Mouse (Mus musculus): ENCODE measurements around the gene Crebzf. TPM values are rescaled to one million over a fixed set of nuclear protein-coding genes. Genes with fewer than 3 reads are reported as not detected.

Gene Crebzf
- 26.2 and 35.0 TPM in 2 replicates for polyA plus RNA-seq (2015; fragmentation: Nextera tagmentation; extraction: Ambion mirVana)

DNA sequence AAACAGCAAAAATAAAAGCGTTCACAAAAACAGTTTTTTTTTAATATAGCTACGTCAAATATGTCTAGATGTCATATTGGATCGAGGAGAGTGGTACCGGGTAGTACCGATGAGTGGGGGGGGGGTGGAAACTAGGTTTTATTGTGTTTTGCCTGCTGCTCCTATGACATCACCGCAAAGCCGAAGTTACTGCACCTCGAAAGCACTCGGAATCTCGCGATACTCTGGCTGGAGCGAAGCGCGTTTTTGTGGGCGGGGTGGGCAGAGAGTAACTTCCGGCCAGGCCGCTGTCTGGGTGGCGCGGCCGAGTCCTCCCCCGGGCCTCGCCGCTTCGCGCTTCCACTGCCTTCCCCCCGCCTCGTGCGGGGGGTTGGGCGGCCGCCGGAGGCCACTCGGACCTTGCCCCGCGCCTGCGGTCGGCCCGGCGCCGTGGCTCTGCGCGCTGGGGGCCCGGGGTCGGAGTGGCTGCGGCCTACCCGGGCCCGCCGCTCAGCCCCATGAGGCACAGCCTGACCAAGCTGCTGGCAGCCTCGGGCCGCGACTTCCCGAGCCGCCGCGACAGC lies at the start of gene Crebzf:
Gene Crebzf (plus strand): TSS at position 212 of the 563 bp plus-strand sequence.
- peak within 1 kb of the TSS; percentile 96 for H3K4me3 ChIP-seq (replicated peaks)
- WGBS: under 1% methylated on average over 33 of the region's 54 CpGs
- H3K4me1 ChIP-seq (replicated peaks): no peaks in the 10 kb centered on the region
- no peaks in the 10 kb centered on the region for H3K27me3 ChIP-seq (replicated peaks)
- H3K27ac ChIP-seq: peak within 1 kb of the TSS; percentile 100
- H3K36me3 ChIP-seq: no peaks in the 10 kb centered on the region
- peak within 1 kb of the TSS; percentile 65 for H3K4me2 ChIP-seq (replicated peaks)
- ATAC-seq: peak; percentile 97
- no peaks in the 10 kb centered on the region for H3K9me3 ChIP-seq
- H3K9ac ChIP-seq: peak within 1 kb of the TSS; percentile 99

DNA sequence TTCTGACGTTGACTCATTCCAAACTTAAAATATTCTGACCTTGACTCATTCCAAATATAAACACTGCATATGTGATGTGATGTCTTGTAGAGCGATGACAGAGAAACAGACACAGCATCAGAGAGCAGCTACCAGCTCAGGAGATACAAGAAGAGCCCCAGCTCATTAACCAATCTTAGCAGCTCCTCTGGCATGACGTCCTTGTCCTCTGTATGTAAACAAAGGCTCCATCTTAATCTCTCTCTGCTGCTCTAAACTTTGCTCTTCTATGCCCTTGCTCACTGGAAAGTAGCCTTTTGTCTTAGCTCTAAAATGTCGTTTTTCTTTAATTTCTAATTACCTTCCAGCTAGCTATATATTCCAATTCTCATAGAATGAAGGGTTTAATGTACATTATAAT lies 47.5 kb upstream of the Crebzf start:
- H3K4me3 ChIP-seq (replicated peaks): no peak overlapping the region
- no peaks in the 10 kb centered on the region for H3K36me3 ChIP-seq
- no peak overlapping the region for H3K9ac ChIP-seq
- no peak for ATAC-seq
- 31% methylated on average over 4 of the region's 4 CpGs for WGBS
- no peaks in the 10 kb centered on the region for H3K4me1 ChIP-seq (replicated peaks)
- no peaks in the 10 kb centered on the region for H3K9me3 ChIP-seq
- H3K27me3 ChIP-seq (replicated peaks): no peaks in the 10 kb centered on the region
- no peak overlapping the region for H3K27ac ChIP-seq
- no peak overlapping the region for H3K4me2 ChIP-seq (replicated peaks)

DNA sequence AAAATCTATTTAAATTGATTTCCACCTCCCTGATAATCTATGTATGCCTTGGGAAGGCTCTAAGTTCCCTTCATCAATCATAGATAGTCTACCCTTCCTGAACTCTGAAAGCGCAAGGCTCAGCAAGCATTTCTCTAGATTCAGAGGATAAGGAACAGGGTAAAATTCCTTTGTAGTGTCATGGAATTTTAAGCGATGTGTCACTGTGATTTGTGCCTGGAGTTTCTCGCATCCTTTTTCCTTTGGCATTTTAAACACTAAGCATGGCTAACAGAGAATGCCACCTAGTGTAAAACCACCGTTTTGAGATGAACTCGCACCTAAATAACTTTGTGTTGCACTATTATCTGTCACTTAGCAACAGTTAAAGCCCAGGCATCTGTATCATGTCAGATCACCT lies 46.6 kb upstream of the Crebzf start:
- no peak overlapping the region for H3K4me2 ChIP-seq (replicated peaks)
- no peak overlapping the region for H3K4me3 ChIP-seq (replicated peaks)
- no peak for ATAC-seq
- H3K36me3 ChIP-seq: no peaks in the 10 kb centered on the region
- H3K27ac ChIP-seq: no peak overlapping the region
- no peaks in the 10 kb centered on the region for H3K9me3 ChIP-seq
- WGBS: 50% methylated on average over 5 of the region's 5 CpGs
- H3K27me3 ChIP-seq (replicated peaks): no peaks in the 10 kb centered on the region
- no peaks in the 10 kb centered on the region for H3K4me1 ChIP-seq (replicated peaks)
- no peak overlapping the region for H3K9ac ChIP-seq

DNA sequence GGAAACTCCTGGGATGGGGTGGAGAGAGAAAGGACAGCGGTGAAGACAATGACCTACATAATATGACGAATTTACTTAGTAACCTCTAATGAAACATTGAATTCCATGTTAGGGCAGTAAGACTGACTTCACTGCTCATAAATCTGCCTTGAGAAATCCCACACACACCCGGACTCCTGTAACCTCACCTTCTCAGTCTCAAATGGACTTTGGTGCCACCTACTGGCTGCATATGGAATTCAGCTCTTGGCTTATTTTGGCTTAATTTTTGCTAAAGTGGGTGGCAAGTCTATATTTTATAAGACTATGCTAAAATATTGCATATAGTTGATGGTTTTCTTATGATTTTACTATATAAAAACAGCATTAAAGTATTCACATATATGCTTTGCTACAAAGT lies 32.6 kb upstream of the Crebzf start:
- no peaks in the 10 kb centered on the region for H3K36me3 ChIP-seq
- no peak overlapping the region for H3K4me2 ChIP-seq (replicated peaks)
- H3K27ac ChIP-seq: no peak overlapping the region
- H3K4me1 ChIP-seq (replicated peaks): no peaks in the 10 kb centered on the region
- H3K4me3 ChIP-seq (replicated peaks): no peak overlapping the region
- 0 out of 2 replicates have a peak, but pooled peaks have one; percentile 23 for ATAC-seq
- H3K27me3 ChIP-seq (replicated peaks): no peaks in the 10 kb centered on the region
- no peaks in the 10 kb centered on the region for H3K9me3 ChIP-seq
- WGBS: 51% methylated on average over 3 of the region's 3 CpGs
- no peak overlapping the region for H3K9ac ChIP-seq

DNA sequence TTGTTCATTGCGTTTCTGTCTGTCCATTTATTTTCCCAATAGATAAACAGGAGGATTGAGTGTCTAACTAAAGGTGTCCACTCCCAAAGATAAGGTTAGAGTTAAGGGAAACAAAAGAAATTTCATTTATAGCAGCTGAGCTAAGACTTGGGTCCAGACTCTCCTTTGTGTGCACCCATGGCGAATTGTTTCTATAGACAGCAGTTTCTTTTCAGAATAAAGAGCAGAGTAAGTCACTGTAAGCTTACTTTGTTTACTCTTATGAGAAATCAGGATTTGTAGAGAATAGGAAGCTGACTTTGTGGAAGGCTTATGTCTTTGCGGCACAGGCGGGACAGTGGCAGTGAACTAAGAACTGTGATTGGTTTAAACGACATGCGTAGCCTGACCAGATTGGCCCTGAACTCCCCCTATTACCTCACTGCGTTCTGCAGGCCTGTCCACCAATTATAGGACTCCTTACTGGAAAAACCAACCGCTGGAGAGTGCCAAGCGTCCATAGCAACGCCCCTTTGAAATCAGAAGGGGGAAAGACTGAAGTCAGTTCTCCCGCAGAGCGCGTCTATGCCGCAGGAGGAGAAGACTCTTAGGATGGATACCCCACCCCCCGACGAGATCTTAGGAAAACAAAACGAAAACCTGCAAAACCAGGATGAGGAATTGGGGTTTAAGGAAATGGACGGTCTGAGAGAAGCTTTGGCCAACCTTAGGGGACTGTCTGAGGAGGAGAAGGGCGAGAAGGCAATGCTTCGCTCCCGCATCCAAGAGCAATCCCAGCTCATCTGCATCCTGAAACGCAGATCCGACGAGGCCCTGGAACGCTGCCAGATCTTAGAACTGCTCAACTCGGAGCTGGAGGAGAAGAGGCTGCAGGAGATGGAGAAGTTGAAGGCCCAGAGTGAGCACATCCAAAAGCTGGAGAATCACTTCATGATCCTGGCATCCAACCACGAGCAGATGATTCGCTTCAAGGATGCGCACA lies 16.2 kb upstream of the Crebzf start, which contains the start of gene Ccdc89:
Gene Ccdc89 (plus strand): TSS at position 558 of the 982 bp plus-strand sequence.
- peaks cover 5% of the 10 kb centered on the region; the same call in 1 of the 2 replicates for H3K4me1 ChIP-seq (replicated peaks)
- H3K4me2 ChIP-seq (replicated peaks): peak within 1 kb of the TSS; percentile 76
- H3K27me3 ChIP-seq (replicated peaks): no peaks in the 10 kb centered on the region
- peak within 1 kb of the TSS; percentile 29 for H3K9ac ChIP-seq
- peak within 1 kb of the TSS; percentile 35 for H3K4me3 ChIP-seq (replicated peaks)
- no peaks in the 10 kb centered on the region for H3K9me3 ChIP-seq
- ATAC-seq: peak; percentile 100
- 20% methylated on average over 29 of the region's 29 CpGs for WGBS
- H3K36me3 ChIP-seq: no peaks in the 10 kb centered on the region
- no peak within 1 kb of the TSS for H3K27ac ChIP-seq

DNA sequence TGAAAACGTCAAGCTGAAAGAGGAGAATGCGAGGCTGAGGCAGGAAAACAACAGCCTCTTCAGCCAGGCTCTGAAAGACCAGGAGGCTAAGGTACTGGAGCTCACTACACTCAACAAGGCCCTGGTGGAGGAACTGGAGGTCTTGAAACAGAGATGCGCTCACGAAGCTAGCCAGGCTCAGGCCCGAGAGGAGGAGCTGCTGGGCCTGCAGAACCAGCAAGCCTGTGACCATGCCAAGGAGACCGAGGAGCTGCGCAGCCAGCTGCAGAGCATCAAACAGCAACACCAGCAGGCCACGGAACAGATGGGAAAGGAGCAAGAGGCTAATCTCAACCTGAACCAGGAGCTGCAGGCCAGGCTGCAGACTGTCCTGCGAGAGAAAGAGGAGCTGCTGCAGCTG lies 15.5 kb upstream of the Crebzf start:
- Histone ChIP-seq H3K27me3 (replicated peaks) (no peaks in the 10 kb centered on the region), H3K9ac (peak overlapping the region; percentile 29; the same call in 1 of the 2 replicates), H3K4me2 (replicated peaks) (peak overlapping the region; percentile 76), H3K36me3 (no peaks in the 10 kb centered on the region), H3K4me3 (replicated peaks) (peak overlapping the region; percentile 35), H3K9me3 (no peaks in the 10 kb centered on the region), H3K4me1 (replicated peaks) (peaks cover 5% of the 10 kb centered on the region; the same call in 1 of the 2 replicates), H3K27ac (no peak overlapping the region)
- no peak for ATAC-seq
- 57% methylated on average over 9 of the region's 9 CpGs for WGBS

DNA sequence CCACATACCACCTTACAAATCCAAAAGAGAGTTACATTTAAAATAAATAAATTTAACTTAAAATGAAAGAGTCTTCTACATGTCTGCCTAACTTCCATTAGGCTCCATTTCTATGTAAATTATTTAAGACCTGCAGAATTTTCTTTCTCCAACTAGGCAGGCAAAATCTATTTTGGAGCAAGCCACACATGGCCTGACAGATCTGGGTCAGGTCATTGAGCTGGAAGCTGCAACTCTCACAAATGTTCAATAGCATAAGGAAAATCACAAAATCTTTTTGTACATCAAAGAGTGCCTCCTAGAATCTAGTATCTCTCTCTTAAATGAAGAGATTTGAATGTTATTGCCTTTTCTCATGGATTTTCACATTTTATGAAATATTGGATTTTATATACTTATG lies 10.3 kb upstream of the Crebzf start:
- H3K4me3 ChIP-seq (replicated peaks): no peak overlapping the region
- no peak for ATAC-seq
- no peaks in the 10 kb centered on the region for H3K36me3 ChIP-seq
- no peak overlapping the region for H3K4me2 ChIP-seq (replicated peaks)
- H3K27ac ChIP-seq: no peak overlapping the region
- no peaks in the 10 kb centered on the region for H3K9me3 ChIP-seq
- H3K27me3 ChIP-seq (replicated peaks): no peaks in the 10 kb centered on the region
- no peaks in the 10 kb centered on the region; the same call in 1 of the 2 replicates for H3K4me1 ChIP-seq (replicated peaks)
- H3K9ac ChIP-seq: no peak overlapping the region

DNA sequence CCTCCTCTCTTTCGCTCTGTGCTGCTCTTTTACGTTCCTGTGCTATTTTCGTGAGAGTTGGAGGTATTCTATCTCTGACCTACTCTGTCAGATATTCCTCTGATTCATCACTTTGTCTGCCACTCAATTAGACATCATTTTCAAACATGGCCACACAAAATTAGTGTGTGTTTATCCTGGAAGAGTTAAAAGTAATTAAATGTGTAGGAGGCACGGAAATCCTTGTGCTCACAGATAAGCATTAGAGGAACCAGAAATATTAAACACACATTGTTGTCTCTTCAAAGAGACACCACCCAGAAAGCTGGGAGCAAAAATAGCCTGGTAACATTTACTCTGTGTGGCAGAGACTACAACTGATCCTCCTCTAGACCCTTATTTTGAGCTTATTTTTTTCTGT lies 2.5 kb upstream of the Crebzf start:
- WGBS: 85% methylated on average over 4 of the region's 4 CpGs
- Histone ChIP-seq H3K36me3 (no peaks in the 10 kb centered on the region), H3K9ac (no peak overlapping the region), H3K4me3 (replicated peaks) (no peak overlapping the region), H3K9me3 (no peaks in the 10 kb centered on the region), H3K4me1 (replicated peaks) (no peaks in the 10 kb centered on the region), H3K4me2 (replicated peaks) (no peak overlapping the region), H3K27ac (no peak overlapping the region), H3K27me3 (replicated peaks) (no peaks in the 10 kb centered on the region)
- no peak for ATAC-seq

DNA sequence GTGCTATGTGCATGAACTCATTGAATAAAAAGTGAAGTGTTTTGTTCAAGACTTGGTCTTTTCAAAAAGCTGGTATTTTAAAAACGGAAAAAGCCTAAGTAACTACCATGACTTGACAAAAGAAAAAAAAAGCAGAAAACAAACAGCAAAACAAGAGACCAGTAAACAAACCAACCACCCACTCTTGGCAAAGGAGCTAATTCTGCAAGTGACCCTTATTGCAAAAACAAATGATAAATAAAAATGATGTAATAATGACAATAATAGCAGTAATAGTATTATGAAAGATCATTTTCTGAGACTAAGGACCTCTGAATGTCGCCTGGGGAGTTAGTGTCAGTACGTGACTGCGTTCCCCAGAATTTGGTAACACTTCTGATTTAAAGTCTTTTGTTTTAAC lies 459 bp upstream of the Crebzf start:
- H3K4me2 ChIP-seq (replicated peaks): peak overlapping the region; percentile 54
- H3K27ac ChIP-seq: no peak overlapping the region
- no peaks in the 10 kb centered on the region for H3K27me3 ChIP-seq (replicated peaks)
- 0 out of 2 replicates have a peak overlapping the region, but pooled peaks have one; percentile 10 for H3K9ac ChIP-seq
- H3K4me3 ChIP-seq (replicated peaks): peak overlapping the region; percentile 96
- ATAC-seq: peak; percentile 8
- no peaks in the 10 kb centered on the region for H3K9me3 ChIP-seq
- WGBS: 15% methylated on average over 4 of the region's 4 CpGs
- no peaks in the 10 kb centered on the region for H3K4me1 ChIP-seq (replicated peaks)
- no peaks in the 10 kb centered on the region for H3K36me3 ChIP-seq

DNA sequence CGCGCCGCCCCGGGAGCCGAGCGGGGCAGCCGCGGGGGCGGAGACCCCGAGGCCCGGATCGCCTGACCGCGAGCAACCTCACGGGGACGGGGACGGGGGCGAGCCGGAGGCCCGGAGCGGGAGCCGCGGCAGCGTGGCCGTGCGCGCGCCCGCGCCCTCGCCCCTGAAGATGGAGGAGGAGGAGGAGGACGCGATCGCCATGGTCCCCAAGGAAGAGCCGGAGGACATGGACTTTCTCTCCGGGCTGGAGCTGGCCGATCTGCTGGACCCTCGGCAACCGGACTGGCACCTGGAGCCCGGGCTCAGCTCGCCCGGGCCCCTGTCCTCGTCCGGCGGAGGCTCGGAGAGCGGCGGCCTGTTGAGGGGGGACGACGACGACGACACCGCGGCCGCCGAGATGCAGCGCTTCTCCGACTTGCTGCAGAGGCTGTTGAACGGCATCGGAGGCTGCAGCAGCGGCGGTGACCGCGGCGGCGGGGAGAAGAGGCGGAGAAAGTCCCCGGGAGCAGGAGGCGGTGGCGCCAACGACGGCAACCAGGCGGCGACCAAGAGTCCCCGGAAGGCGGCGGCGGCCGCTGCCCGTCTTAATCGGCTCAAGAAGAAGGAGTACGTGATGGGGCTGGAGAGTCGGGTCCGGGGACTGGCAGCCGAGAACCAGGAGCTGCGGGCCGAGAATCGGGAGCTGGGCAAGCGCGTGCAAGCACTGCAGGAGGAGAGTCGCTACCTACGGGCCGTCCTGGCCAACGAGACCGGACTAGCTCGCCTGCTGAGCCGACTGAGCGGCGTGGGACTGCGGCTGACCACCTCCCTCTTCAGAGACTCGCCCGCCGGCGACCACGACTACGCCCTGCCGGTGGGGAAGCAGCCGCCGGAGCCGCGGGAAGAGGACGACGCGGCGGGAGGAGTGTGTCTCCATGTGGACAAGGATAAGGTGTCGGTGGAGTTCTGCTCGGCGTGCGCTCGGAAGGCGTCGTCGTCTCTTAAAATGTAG lies 867 bp downstream of the Crebzf start:
- Histone ChIP-seq H3K9ac (peak overlapping the region; percentile 99), H3K36me3 (no peaks in the 10 kb centered on the region), H3K4me1 (replicated peaks) (no peaks in the 10 kb centered on the region), H3K4me3 (replicated peaks) (peak overlapping the region; percentile 96), H3K27me3 (replicated peaks) (no peaks in the 10 kb centered on the region), H3K4me2 (replicated peaks) (peak overlapping the region; percentile 65), H3K27ac (peak overlapping the region; percentile 100), H3K9me3 (no peaks in the 10 kb centered on the region)
- ATAC-seq: peak; percentile 84
- under 1% methylated on average over 110 of the region's 123 CpGs for WGBS

DNA sequence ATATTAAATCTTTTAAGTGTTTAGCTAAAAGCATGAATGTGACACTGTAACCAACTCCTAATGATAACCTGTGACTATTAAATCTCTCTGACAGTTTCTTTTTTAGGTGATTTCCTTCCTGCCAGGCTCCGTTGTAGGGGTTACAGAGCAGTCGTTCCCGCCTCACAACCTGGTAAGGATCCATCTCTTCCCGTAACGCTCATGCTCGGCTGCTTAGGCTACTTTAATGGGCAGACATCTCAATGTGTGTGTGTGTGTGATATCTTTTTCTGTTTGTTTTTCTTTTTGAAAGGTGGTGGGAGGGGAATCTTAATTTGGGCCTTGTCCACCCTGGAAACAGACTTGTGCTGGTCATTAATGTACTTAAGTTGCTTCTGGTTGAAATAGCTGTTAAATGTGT lies 1.7 kb downstream of the Crebzf start:
- H3K27me3 ChIP-seq (replicated peaks): no peaks in the 10 kb centered on the region

More for the DNA sequence above, 1.7 kb downstream of the Crebzf start:
- no peak for ATAC-seq
- Histone ChIP-seq H3K36me3 (no peaks in the 10 kb centered on the region), H3K4me2 (replicated peaks) (peak overlapping the region; percentile 65), H3K9ac (peak overlapping the region; percentile 99), H3K4me3 (replicated peaks) (peak overlapping the region; percentile 96), H3K9me3 (no peaks in the 10 kb centered on the region), H3K4me1 (replicated peaks) (no peaks in the 10 kb centered on the region), H3K27ac (no peak overlapping the region)
- WGBS: under 1% methylated on average over 6 of the region's 6 CpGs

All from intestine, embryonic 15.5 days (tissue).